Mouse (Mus musculus): ENCODE data around the gene Nr5a2.

Gene Nr5a2

DNA sequence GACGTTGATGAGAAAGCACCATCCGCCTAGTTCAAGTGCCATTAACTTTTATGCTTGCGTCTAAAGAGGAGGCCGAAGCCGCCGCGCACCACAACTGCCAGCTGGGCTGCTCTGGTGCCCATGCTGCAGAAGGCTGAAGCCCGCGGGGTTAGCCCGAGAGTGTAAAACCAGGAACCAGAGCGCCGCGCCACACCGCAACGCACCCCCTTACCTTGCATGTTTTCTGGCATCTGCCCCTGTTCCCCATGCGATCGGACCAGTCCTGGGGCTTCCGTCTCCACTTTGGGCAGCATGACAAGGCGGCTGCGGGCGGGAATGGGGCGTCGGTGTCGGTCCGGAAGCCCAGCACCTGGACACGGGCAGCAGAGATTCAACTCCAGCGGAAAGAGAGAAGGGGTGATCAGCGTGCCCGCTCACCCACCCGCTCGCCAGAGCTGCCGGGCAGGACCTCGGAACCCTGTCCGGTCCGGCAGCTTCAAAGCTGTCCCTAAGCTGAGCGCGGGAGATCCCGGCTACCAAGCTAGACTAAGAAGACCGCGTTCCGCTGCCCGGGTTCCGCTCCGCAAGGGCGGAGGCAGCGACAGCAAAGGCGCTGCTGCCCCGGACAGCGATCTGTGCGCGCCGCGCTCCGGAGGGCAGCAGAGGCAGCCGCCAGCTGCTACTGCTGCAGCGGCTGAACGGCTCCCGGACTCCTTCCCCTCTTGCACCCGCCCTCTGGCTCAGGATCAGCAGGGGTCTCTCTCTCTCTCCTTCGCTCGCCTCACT is 11.6 kb downstream of the Nr5a2 start:
- no peak for DNase-seq (ENCODE audit: low spot score)

- no peak for DNase-seq (ENCODE audit: low spot score)
Measured at GRCm38 (mm10) chr1:136948127-136948422, 12.2 kb downstream of the Nr5a2 start.

DNA sequence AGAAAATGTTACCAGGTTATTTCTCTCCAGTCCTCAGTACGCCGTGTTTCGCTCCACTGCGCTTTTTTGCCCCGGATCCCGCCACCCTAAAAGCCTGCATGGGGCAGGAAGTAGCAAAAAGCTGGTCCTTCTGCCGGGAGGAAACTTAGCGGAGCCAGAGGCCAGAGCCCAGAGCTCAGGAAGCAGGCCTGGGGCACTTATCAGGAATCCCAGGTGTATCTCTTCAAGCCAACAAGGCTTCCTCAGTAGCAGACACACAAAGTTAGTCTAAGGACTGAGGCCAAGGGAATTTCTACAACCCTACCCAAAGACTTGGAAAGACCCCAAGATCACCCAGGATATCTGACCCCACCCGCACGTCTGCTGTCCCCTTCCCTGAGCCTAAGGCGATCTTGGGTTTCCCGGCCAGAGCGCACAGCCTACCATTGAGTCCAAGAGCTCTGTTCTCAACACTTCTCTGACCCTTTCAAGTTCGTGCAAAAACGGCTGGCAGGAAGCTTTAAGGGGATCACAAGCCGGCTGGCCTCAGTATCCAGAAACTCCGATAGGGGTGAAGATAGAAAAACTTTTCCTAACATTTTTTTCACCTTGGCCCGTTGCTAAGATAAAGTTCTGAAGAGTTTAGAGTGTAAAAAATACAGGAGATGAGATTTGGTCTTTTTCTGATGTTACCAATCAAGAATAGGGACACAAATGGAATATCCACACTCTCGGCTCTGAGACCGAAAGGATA is 12.7 kb downstream of the Nr5a2 start:
- no peak for DNase-seq (ENCODE audit: low spot score)

DNA sequence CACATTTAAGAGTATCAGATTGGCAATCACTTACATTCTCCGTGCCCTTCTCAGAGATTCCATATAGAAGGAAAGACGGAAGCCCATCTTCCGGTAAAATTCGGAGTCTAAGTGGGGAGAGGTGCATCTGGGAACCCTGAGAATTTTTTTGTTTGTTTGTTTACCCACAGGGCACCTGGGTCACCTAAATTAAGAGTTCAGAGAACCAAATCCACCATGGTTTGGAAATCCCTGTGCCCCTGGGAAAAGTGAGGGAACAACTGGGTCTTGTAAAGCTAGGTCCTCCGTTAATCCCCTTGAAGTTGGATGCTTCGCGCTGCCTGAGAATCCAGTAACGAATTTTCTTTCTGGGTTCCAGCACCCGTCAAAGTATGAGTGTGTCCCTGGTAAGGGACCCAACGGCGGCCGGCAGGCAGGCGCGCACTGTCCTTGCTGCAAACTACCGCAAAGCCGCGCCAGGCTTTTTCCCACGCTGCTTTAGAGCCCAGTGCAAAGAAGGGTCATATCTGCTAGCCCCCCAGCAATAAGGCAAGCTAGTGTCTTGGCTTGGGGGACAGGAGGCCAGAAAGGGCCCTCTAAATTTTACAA is 13.3 kb downstream of the Nr5a2 start:
- no peak for DNase-seq (ENCODE audit: low spot score)

GRCm38 (mm10) chr1:136946404-136946803 is 13.8 kb downstream of the Nr5a2 start:
- DNase-seq (ENCODE audit: low spot score), result no peak

GRCm38 (mm10) chr1:136945876-136946275 is 14.4 kb downstream of the Nr5a2 start:
- DNase-seq (ENCODE audit: low spot score), result no peak

DNA sequence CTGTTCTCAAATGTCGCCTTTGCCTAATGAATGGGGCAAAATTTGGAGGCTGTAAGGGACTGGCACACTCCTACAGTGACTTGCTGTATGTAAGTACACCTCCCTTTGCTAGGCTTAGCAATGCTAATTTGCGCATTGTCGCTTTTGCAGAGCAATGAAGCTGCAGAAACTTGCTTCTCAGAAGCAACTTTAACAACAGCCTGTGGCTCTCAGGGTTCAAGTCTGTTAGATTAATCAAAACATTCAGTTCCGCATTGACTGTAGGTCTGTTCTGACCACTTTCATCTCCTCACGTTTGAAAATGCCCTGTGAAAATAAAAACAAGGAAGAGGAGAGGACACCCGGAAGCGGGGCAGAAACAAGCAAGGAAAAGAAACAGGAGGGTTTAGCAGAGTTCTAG is 14.8 kb downstream of the Nr5a2 start:
- no peak for DNase-seq (ENCODE audit: low spot score)

DNA sequence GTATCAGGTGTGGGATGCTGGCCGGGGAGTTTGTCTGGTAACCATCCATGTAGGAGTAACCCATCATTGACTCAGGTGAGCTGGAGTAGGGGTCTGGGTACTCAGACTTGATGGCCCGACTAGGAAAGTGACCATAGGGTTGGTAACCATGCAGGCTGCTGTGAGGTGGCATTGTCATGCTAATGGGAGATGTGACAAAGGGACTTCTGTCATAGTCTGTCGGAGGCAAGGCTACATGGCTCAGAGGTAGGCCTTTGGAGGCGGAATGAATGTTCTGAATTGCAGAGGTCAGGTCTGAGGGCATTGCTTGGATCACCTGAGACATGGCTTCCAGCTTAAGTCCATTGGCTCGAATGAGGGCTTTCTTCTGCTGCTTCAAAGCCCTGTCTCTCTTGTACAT is 19.6 kb downstream of the Nr5a2 start:
- no peak for DNase-seq (ENCODE audit: low spot score)

GRCm38 (mm10) chr1:136939220-136939619 is 21.0 kb downstream of the Nr5a2 start:
- DNase-seq (ENCODE audit: low spot score), result no peak

GRCm38 (mm10) chr1:136935960-136936324 is 24.3 kb downstream of the Nr5a2 start:
- no peak for DNase-seq (ENCODE audit: low spot score)

DNA sequence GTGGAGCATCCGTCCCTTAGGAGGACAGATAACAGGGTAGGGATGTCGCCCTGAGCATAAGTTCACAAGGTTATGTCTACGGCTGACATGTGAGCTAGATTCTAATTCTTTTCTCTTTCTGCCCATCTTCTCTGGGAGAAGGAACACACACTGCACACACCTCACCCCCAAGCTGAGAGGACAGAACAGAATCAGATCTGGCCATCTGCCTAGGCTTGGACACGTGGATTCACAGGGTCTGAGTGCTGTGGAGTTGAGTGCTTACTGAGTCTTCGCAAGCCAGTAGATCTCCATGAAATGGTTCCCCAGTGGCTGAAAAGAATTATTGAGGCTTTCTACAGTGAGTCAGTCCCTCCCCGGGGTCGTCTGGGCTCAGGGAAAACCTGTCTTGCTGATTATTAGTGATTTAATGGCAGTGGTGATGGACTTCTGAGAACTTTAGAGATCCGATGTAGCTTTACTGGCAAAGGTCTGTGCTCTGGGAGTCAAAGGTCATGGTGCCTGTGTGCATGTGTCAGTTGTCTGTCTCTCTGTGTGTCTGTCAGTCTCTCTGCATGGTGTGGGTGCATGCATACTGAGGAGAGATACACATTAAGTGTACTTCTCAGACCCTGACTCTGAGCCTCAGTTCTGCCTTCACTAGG is 24.8 kb downstream of the Nr5a2 start:
- no peak for DNase-seq (ENCODE audit: low spot score)

DNA sequence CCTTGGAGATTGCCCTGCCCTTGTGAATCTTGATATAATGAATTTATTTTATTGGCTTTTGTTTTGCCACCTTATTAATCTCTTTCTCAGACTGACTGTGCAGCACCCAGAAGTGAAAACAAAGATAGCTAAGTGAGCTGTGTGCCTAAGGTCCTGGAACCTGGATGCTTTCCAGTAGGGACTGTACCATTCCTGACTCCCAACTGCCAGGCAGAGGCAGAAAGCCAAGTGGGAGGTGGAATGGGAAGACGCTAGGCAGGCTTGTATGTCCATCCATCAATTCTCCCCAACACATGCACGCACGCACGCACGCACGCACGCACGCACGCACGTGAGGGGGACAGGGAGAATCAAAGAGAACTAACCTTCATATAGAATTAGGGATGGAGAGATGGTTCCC is 26.2 kb downstream of the Nr5a2 start:
- no peak for DNase-seq (ENCODE audit: low spot score)

GRCm38 (mm10) chr1:136931026-136931425 is 29.2 kb downstream of the Nr5a2 start:
- no peak for DNase-seq (ENCODE audit: low spot score)

DNA sequence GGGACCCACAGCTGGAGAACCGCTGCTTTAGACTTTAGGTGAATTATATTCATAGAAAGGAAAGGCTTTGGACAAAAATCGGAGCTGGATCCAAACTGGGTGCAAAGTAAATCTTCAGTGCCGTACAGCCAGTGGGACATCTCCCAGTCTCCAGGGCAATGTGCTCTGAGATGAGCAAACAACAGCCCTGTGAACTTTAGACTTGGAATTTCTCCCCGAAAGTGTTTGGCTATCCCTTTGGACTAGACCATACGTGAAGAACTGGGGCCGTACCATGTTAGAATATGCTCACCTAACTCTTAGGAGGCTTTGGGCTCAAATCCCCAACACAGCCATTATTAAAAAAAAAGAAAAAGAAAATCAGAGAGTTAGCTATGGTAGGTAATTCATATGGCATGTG is 30.5 kb downstream of the Nr5a2 start:
- DNase-seq (ENCODE audit: low spot score), result no peak

DNA sequence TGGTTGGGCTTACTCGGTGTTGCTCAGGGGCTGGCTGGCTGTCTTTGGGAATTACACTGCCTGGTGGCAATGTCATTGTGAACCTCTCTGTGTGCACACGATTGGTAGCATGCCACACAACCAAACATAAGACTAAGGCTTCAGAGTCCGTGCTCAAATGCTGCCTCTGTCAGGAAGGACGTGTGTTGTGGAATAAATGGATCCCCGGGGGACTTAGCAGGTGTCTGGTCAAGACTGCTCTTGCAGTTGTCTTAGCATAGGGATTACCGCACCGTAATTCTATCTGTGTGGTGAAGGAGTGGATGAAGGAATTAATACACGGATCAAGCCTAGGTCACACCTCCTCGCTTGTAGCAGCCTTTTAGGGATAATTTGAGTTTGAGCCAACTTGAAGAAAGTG is 32.8 kb downstream of the Nr5a2 start:
- no peak for DNase-seq (ENCODE audit: low spot score)

DNA sequence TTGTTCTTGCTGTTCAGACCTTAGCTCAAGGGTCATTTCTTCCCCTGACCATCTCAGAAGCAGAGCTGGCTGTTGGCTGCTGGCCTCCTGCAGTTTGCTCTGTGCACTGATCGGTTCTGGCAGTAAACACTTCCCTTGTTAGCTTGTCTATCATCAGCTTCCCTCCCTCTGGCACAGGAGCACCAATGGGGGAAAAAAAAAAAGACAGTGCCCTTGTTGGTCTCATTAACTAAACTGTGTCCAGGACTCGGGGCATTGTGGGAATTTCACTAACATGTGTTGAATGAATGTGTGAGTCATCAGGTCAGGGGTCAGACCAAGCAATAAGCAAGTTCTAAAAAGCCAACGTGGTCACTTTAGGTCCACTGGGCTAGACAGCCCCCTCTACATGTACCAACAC is 34.2 kb downstream of the Nr5a2 start:
- no peak for DNase-seq (ENCODE audit: low spot score)

GRCm38 (mm10) chr1:136920089-136920488 is 40.2 kb downstream of the Nr5a2 start:
- DNase-seq (ENCODE audit: low spot score), result no peak

GRCm38 (mm10) chr1:136918791-136919190 is 41.5 kb downstream of the Nr5a2 start:
- no peak for DNase-seq (ENCODE audit: low spot score)

DNA sequence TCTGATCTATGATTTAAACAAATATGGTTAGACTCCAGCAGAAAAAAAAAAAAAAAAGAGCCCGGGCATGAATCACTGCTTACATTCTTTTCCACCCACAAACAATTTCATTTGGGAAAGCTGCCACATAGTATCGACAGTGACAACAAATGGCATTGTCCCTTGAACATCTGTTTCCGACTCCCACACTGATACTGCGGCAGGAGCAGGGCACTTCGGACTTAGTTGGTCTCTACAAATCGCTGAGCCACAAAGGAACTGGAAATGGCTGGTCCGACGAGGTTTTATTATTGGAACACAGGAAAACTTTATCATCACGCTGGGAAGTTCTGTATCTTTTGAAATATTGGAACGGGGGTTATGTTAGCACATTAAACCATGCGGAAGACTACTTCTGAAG is 44.8 kb downstream of the Nr5a2 start:
- no peak for DNase-seq (ENCODE audit: low spot score)

- DNase-seq (ENCODE audit: low spot score), result no peak
Measured at GRCm38 (mm10) chr1:136911996-136912395, 48.3 kb downstream of the Nr5a2 start.

DNA sequence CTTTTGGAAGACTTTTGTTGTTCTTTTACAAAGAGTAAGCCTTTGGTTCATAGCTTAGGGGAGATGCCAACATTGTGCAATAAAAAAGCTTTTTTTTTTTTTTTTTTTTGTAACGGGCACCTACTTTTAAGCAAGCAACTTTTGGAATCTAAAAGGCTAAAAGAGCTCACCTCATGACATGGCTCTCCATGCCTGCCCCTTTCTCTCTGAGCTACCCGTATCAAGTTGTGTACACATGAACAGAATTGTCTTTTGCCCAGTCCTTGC is 48.7 kb downstream of the Nr5a2 start:
- DNase-seq (ENCODE audit: low spot score), result no peak

- DNase-seq (ENCODE audit: low spot score), result no peak
Measured at GRCm38 (mm10) chr1:136910741-136911593, 49.3 kb downstream of the Nr5a2 start.

Measured in spleen, adult 12 weeks (tissue).